In the genomic region with DNA sequence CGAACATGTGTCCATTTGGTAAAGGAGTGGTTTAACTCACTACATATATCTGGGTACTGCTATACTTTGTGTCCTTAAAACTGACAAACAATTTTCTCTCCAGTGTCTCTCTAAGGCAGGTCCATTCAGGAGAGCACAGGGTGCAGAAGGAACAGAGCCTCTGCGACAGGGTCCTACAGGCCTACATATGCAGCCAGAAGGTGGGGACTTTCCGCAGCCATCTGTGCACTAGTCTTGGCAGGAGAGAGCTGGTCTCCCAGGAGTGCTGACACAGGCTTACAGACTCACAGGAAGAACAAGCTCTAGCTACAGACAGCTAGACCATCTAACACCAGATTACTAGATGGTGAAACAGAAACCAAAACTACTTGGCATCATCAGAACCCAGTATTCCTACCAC, we compare ENCODE assay signal across 23 mouse cellular contexts.
DNase-seq lines count a peak whose midpoint lies in the region; ATAC-seq and TF ChIP-seq lines count a peak whose summit lies in the region.
"Had no signal": no experiment of that assay in that cellular context is flagged by ENCODE, and none has a peak within 500 bp of the region (broad histone marks: within the 10 kb centered on the region; RNA-seq: fewer than 3 reads in every experiment).

No protein-coding gene starts in this region.

- WGBS in hindbrain, postnatal 0 days = 79% methylated on average over 3 of the region's 3 CpGs
- 94% methylated on average over 3 of the region's 3 CpGs for WGBS in hindbrain, embryonic 11.5 days

- H3K4me2 ChIP-seq in hindbrain, postnatal 0 days (ENCODE audit: low read depth, low read length) = no peak overlapping the region
- H3K4me2 ChIP-seq in hindbrain, embryonic 11.5 days (replicated peaks; ENCODE audit: low read depth, low read length) = no peak overlapping the region
- H3K4me2 ChIP-seq: embryonic facial prominence, embryonic 12.5 days; forebrain, embryonic 13.5 days; heart, embryonic 13.5 days; liver, embryonic 11.5 days had no signal

- no peak for TF ChIP-seq CTCF in hindbrain, postnatal 0 days (IDR thresholded peaks at IDR 0.05; ENCODE audit: low read depth)

- H3K4me3 ChIP-seq in hindbrain, postnatal 0 days (ENCODE audit: low read length) = no peak overlapping the region
- no peak overlapping the region for H3K4me3 ChIP-seq in hindbrain, embryonic 11.5 days (ENCODE audit: low read depth, low read length)
- H3K4me3 ChIP-seq: embryonic facial prominence, embryonic 12.5 days; erythroblast, embryonic 14.5 days; forebrain, embryonic 13.5 days; heart, embryonic 13.5 days had no signal

- no peak overlapping the region for H3K27ac ChIP-seq in hindbrain, postnatal 0 days
- no peak overlapping the region for H3K27ac ChIP-seq in hindbrain, embryonic 11.5 days (ENCODE audit: low read depth, low read length)
- H3K27ac ChIP-seq: embryonic facial prominence, embryonic 12.5 days; forebrain, embryonic 13.5 days; heart, embryonic 13.5 days had no signal

- H3K9me3 ChIP-seq in hindbrain, postnatal 0 days (ENCODE audit: low read length) = no peaks in the 10 kb centered on the region
- H3K9me3 ChIP-seq in hindbrain, embryonic 11.5 days (ENCODE audit: control insufficient read depth, low read length) = no peaks in the 10 kb centered on the region
- H3K9me3 ChIP-seq: embryonic facial prominence, embryonic 12.5 days; forebrain, embryonic 13.5 days; G1E; heart, embryonic 13.5 days had no signal

- no peaks in the 10 kb centered on the region for H3K36me3 ChIP-seq in hindbrain, postnatal 0 days (ENCODE audit: insufficient read depth, low read length)
- no peaks in the 10 kb centered on the region for H3K36me3 ChIP-seq in hindbrain, embryonic 11.5 days (ENCODE audit: control insufficient read depth, insufficient read depth, low read length)
- H3K36me3 ChIP-seq: embryonic facial prominence, embryonic 12.5 days; G1E; heart, embryonic 13.5 days had no signal

- no peaks in the 10 kb centered on the region for H3K4me1 ChIP-seq in hindbrain, postnatal 0 days (ENCODE audit: insufficient read depth, low read length)
- H3K4me1 ChIP-seq in hindbrain, embryonic 11.5 days (replicated peaks; ENCODE audit: control insufficient read depth, insufficient read depth, low read length) = no peaks in the 10 kb centered on the region
- H3K4me1 ChIP-seq: embryonic facial prominence, embryonic 12.5 days; forebrain, embryonic 13.5 days; heart, embryonic 13.5 days had no signal

- DNase-seq in hindbrain, postnatal 0 days (ENCODE audit: low spot score) = peak; percentile 41
- DNase-seq in hindbrain, embryonic 11.5 days (ENCODE audit: low spot score) = no peak
- DNase-seq in cerebellum, adult 8-10 months = peak; percentile 32
- peak; percentile 19 for DNase-seq in skeletal muscle tissue, adult 2 months (ENCODE audit: low read depth, low spot score)
- no peak for DNase-seq in adrenal gland, adult 8-10 months
- no peak for DNase-seq in kidney, adult 11 months
- DNase-seq: adrenal gland, postnatal 25 days; gastrocnemius, postnatal 10 days; heart, postnatal 4 days; kidney, adult 2 months; kidney, postnatal 25 days; lung, adult 18-20 months; right cerebral cortex, postnatal 25 days; thymus, postnatal 14 days had no signal

- peak; percentile 80 for ATAC-seq in hindbrain, postnatal 0 days
- ATAC-seq in hindbrain, embryonic 11.5 days (ENCODE audit: low FRiP score) = no peak
- ATAC-seq in cerebellum, adult (ENCODE audit: insufficient number of reproducible peaks, low FRiP score, low TSS enrichment) = peak; percentile 87
- ATAC-seq: activated CD4-positive, CD25-positive, alpha-beta regulatory T cell, adult 4 months; CD4-positive, CD25-positive, alpha-beta regulatory T cell, adult 4 months; forebrain, embryonic 13.5 days had no signal

- no peak overlapping the region for H3K9ac ChIP-seq in hindbrain, postnatal 0 days (replicated peaks; ENCODE audit: low read length)
- H3K9ac ChIP-seq in hindbrain, embryonic 11.5 days (ENCODE audit: low read depth, low read length) = no peak overlapping the region
- H3K9ac ChIP-seq: embryonic facial prominence, embryonic 12.5 days; forebrain, embryonic 13.5 days; heart, embryonic 13.5 days had no signal

- H3K27me3 ChIP-seq in hindbrain, postnatal 0 days (ENCODE audit: insufficient read depth, low read length) = no peaks in the 10 kb centered on the region
- H3K27me3 ChIP-seq in hindbrain, embryonic 11.5 days (ENCODE audit: control insufficient read depth, insufficient read depth, low read length) = no peaks in the 10 kb centered on the region
- H3K27me3 ChIP-seq: embryonic facial prominence, embryonic 12.5 days; forebrain, embryonic 13.5 days; heart, embryonic 13.5 days had no signal

Comparison
In these comparisons a context has a peak if more than half of its experiments do, and no peak if none do; other contexts are left out.
1. DNase-seq: peak in hindbrain, postnatal 0 days (single experiment), cerebellum, adult 8-10 months (single experiment) and skeletal muscle tissue, adult 2 months (single experiment); none in hindbrain, embryonic 11.5 days (single experiment), adrenal gland, adult 8-10 months (single experiment) and kidney, adult 11 months (single experiment).